Mouse (Mus musculus) C2C12 (cell line): Measurements from ENCODE around the gene Msh2. TPM values are rescaled to one million over a fixed set of nuclear protein-coding genes. Genes with fewer than 3 reads are reported as not detected.
A peak's percentile ranks its signal among the peaks of the same experiment; 100 is the strongest.
"Not testable (repeated sequence)": the region's sequence is repeated elsewhere in the genome, so short reads cannot be mapped to it uniquely, and the experiment has no call there.

ENCODE experiments used
- H3K27me3 ChIP-seq: one replicate; pipeline ENCODE4 v1.6.1; 2011; ENCODE audit not compliant: control insufficient read depth, insufficient read depth, insufficient read length
- H3K36me3 ChIP-seq: one replicate; pipeline ENCODE4 v1.6.1; 2011; ENCODE audit not compliant: control insufficient read depth, insufficient read depth
- H3K4me3 ChIP-seq: one replicate; pipeline ENCODE4 v1.5.1; 2011; ENCODE audit warnings: mild to moderate bottlenecking, control low read depth; ENCODE audit not compliant: poor library complexity, insufficient read depth, severe bottlenecking
- H3K79me2 ChIP-seq: one replicate; pipeline ENCODE4 v1.6.1; 2011; ENCODE audit not compliant: control insufficient read depth, insufficient read depth
- H3K79me3 ChIP-seq: one replicate; pipeline ENCODE4 v1.6.1; 2011; ENCODE audit warnings: low read depth, control low read depth
- H3ac ChIP-seq: one replicate; pipeline ENCODE3; 2011; ENCODE audit warnings: low read depth; ENCODE audit not compliant: control insufficient read depth, insufficient read length
- CEBPB ChIP-seq: IDR thresholded peaks from one replicate; pipeline ENCODE4 v1.6.1; 2011; ENCODE audit warnings: low read depth, mild to moderate bottlenecking, control low read depth, moderate library complexity
- CTCF ChIP-seq: IDR thresholded peaks from one replicate; pipeline ENCODE4 v1.5.1; 2011; ENCODE audit not compliant: control insufficient read depth, insufficient read depth, insufficient read length
- FOSL1 ChIP-seq: IDR thresholded peaks from one replicate; pipeline ENCODE4 v1.8.0; 2011; ENCODE audit warnings: mild to moderate bottlenecking, low read length; ENCODE audit not compliant: poor library complexity, insufficient read depth, severe bottlenecking
- MAX ChIP-seq: IDR thresholded peaks from one replicate; pipeline ENCODE4 v1.6.1; 2011; ENCODE audit warnings: mild to moderate bottlenecking, control low read depth
- MYOD1 ChIP-seq: IDR thresholded peaks from one replicate; pipeline ENCODE4 v1.6.1; 2011; ENCODE audit warnings: low read depth; ENCODE audit not compliant: control insufficient read depth, insufficient read length
- MYOG ChIP-seq: IDR thresholded peaks from one replicate; pipeline ENCODE4 v1.6.1; 2011; ENCODE audit not compliant: control insufficient read depth, insufficient read length; ENCODE audit errors: extremely low read depth
- USF1 ChIP-seq: IDR thresholded peaks from one replicate; pipeline ENCODE4 v1.6.1; 2011; ENCODE audit warnings: low read depth, mild to moderate bottlenecking, control low read depth, moderate library complexity
- polyA plus RNA-seq: library from polyadenylated mRNA; unstranded; fragments of >200 nt; fragmentation: generic; extraction: Trizol; gene quantifications from one replicate; pipeline ENCODE4 v1.2.1, GENCODE M21; 2012; ENCODE audit warnings: missing spikeins

Msh2 gene
- polyA plus RNA-seq, 1 experiment, result 12.9 TPM

DNA sequence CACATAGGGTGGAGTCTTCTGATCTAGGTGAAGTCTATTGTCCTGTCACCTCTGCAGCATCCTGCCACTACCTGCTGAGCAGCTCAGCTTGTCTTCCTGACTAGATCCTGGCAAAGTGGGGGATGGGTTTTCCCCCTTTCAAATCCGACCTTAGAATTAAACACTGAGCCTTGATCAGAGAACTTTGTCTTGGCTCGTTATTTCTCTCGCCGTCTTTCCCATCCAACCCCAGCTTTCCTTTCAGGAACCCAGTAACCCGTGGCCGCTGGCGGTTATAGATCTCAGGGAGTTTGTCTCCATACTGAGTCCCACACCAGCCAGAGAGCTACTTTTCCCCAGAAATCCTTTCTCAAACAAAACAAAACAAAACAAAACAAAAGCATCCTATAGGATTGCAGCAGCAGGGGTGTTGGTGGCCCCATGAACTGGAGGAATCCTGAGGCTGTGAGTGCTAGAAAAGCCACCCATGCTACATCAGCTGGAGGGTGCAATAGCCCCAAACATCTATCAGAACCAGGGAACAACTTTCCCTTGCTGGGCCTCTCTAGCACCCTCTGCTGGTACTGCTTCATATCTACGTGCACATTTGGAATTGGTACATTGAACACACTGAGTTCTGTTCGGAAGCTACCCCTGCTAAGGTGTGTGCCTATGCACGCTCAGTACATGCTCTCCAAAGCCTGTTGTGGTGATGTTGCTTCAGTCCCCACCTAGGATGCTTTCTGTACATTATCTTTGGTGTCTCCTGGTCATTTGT is 6.9 kb upstream of the Msh2 start:
- no peak overlapping the region for H3K4me3 ChIP-seq
- no peaks in the 10 kb centered on the region for H3K27me3 ChIP-seq
- H3K79me2 ChIP-seq, result no peaks in the 10 kb centered on the region
- no peaks in the 10 kb centered on the region for H3K36me3 ChIP-seq
- H3ac ChIP-seq, result no peak overlapping the region
- no peak for TF ChIP-seq MYOG
- no peak for TF ChIP-seq MAX
- TF ChIP-seq MYOD1, result no peak
- no peak for TF ChIP-seq FOSL1
- peak; percentile 60 for TF ChIP-seq CTCF
- TF ChIP-seq USF1, result no peak
- TF ChIP-seq CEBPB, result no peak
- no peaks in the 10 kb centered on the region for H3K79me3 ChIP-seq

DNA sequence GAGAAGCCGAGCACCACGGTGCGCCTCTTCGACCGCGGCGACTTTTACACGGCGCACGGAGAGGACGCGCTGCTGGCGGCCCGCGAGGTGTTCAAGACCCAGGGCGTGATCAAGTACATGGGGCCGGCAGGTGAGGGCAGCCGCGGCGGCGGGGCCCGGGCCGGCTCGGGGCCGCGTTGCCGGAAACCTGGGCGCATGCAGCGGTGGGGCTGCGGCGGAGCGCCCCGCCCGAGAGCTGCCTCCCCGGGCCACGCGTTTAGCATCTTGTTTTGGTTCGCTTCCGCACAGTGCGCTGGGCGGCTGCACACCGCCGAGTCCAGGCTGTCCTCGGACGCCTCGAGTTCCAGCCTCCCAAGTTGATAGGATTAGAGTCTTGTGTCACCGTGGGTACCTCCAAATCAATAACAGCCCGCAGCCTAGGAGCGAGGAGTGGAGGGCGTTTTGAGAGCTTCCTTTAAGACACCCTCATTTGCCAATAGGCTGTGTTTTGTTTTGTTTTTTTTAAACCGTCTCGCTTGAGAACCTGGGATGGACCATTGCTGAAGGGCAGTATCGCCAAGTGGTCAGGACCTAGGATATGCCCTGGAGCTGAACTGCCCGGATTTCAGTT is 652 bp downstream of the Msh2 start:
- peaks cover 35% of the 10 kb centered on the region for H3K79me2 ChIP-seq
- no peaks in the 10 kb centered on the region for H3K27me3 ChIP-seq
- H3K79me3 ChIP-seq, result peaks cover 5% of the 10 kb centered on the region
- H3ac ChIP-seq, result peak overlapping the region; percentile 78
- H3K4me3 ChIP-seq, result peak overlapping the region; percentile 80
- H3K36me3 ChIP-seq, result no peaks in the 10 kb centered on the region
- no peak for TF ChIP-seq MAX
- no peak for TF ChIP-seq FOSL1
- no peak for TF ChIP-seq CTCF
- no peak for TF ChIP-seq MYOG
- TF ChIP-seq CEBPB, result no peak
- no peak for TF ChIP-seq USF1
- TF ChIP-seq MYOD1, result no peak

DNA sequence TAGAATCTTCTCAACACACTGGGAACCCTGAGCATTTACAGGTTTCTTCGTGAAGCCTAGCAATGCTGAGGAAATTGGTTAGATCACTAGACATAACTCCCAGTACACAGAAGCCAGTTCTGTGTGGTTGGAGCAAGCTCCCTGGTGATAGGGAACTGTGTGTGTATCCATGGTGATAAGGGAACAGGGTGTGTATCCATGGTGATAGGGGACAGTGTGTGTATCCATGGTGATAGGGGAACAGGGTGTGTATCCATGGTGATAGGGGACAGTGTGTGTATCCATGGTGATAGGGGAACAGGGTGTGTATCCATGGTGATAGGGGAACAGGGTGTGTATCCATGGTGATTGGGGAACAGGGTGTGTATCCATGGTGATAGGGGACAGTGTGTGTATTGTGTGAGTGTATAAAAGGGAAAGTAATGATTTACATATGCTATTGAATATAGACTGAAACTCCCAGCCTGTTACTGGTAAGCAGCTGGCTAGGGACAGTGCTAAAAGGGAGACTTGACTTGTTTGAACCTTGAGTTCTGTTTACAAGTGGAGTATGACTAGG is 4.9 kb downstream of the Msh2 start:
- H3ac ChIP-seq, H3K36me3 ChIP-seq, H3K27me3 ChIP-seq, H3K4me3 ChIP-seq, H3K79me3 ChIP-seq: not testable (repeated sequence)
- H3K79me2 ChIP-seq, result peaks cover 35% of the 10 kb centered on the region

- no peak for TF ChIP-seq CTCF
- no peak for TF ChIP-seq MAX
- no peak for TF ChIP-seq FOSL1
- no peak for TF ChIP-seq CEBPB
- TF ChIP-seq USF1, result no peak
- TF ChIP-seq MYOD1, result no peak
- no peak for TF ChIP-seq MYOG
- no peaks in the 10 kb centered on the region for H3K27me3 ChIP-seq
- peaks cover 34% of the 10 kb centered on the region for H3K79me2 ChIP-seq
- H3ac ChIP-seq, result no peak overlapping the region
- no peak overlapping the region for H3K4me3 ChIP-seq
- peaks cover 10% of the 10 kb centered on the region for H3K36me3 ChIP-seq
- H3K79me3 ChIP-seq, result peaks cover 5% of the 10 kb centered on the region
Measured at GRCm38 (mm10) chr17:87677656-87678055, 5.5 kb downstream of the Msh2 start.

DNA sequence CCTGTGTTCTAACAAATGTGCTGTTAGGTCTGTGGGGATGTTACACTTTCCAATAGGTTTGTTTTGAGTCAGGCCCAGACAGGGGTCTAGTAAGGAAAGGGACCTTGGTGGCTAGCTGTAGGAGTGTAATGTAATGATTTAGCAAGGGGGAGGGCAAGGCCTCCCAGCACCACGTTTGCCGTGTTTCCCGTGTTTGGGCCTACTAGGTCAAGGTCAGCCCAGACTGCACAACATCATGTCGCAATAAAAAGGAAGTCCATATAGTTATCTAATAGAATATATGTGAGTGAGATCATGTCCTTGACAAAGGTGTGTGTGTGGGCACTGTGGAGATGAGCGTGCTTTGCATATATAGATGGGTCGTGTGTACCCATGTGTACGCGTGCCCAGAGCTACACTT is 17.1 kb downstream of the Msh2 start:
- Histone ChIP-seq H3K79me2 (no peaks in the 10 kb centered on the region), H3K79me3 (no peaks in the 10 kb centered on the region), H3K27me3 (no peaks in the 10 kb centered on the region), H3K36me3 (peaks cover 27% of the 10 kb centered on the region), H3K4me3 (no peak overlapping the region), H3ac (no peak overlapping the region)
- TF ChIP-seq CEBPB (no peak), MYOG (no peak), USF1 (no peak), MAX (no peak), MYOD1 (no peak)

- Histone ChIP-seq H3K79me2 (no peaks in the 10 kb centered on the region), H3K79me3 (no peaks in the 10 kb centered on the region), H3K4me3 (no peak overlapping the region), H3K36me3 (peaks cover 24% of the 10 kb centered on the region), H3K27me3 (no peaks in the 10 kb centered on the region), H3ac (no peak overlapping the region)
- no peak for TF ChIP-seq MYOD1
- no peak for TF ChIP-seq FOSL1
- TF ChIP-seq MYOG, result no peak
- TF ChIP-seq MAX, result no peak
- TF ChIP-seq CEBPB, result no peak
- peak; percentile 42 for TF ChIP-seq CTCF
- no peak for TF ChIP-seq USF1
Measured at GRCm38 (mm10) chr17:87691958-87692357, 19.8 kb downstream of the Msh2 start.
